Mouse (Mus musculus): Measurements from ENCODE around the gene Pakap. TPM values are rescaled to one million over a fixed set of nuclear protein-coding genes. Genes with fewer than 3 reads are reported as not detected.

The Pakap gene
- polyA plus RNA-seq, 1 experiment = 6.3 TPM

GRCm38 (mm10) chr4:57821556-57822356 lies 253.8 kb downstream of the Pakap start:
- H3K27ac ChIP-seq (ENCODE audit: insufficient read depth, low read length) = no peak overlapping the region
- peak overlapping the region; percentile 3 for H3K4me3 ChIP-seq (replicated peaks; ENCODE audit: insufficient read depth, low read depth, low read length)
- DNase-seq = no peak
- H3K27me3 ChIP-seq (ENCODE audit: control insufficient read depth, insufficient read depth, low read length) = no peaks in the 10 kb centered on the region
- TF ChIP-seq POLR2A (IDR thresholded peaks at IDR 0.05; ENCODE audit: borderline replicate concordance, insufficient read depth, low read length) (no peak), CTCF (IDR thresholded peaks at IDR 0.05; ENCODE audit: borderline replicate concordance, insufficient read depth, low read depth, low read length) (no peak)
- H3K4me1 ChIP-seq (ENCODE audit: control insufficient read depth, insufficient read depth, low read length) = no peaks in the 10 kb centered on the region
- WGBS = 8% methylated on average over 11 of the region's 11 CpGs

GRCm38 (mm10) chr4:57822641-57823040 lies 254.7 kb downstream of the Pakap start:
- no peaks in the 10 kb centered on the region for H3K27me3 ChIP-seq (ENCODE audit: control insufficient read depth, insufficient read depth, low read length)
- no peak overlapping the region for H3K4me3 ChIP-seq (replicated peaks; ENCODE audit: insufficient read depth, low read depth, low read length)
- TF ChIP-seq POLR2A (IDR thresholded peaks at IDR 0.05; ENCODE audit: borderline replicate concordance, insufficient read depth, low read length) (no peak), CTCF (IDR thresholded peaks at IDR 0.05; ENCODE audit: borderline replicate concordance, insufficient read depth, low read depth, low read length) (no peak)
- no peak overlapping the region for H3K27ac ChIP-seq (ENCODE audit: insufficient read depth, low read length)
- H3K4me1 ChIP-seq (ENCODE audit: control insufficient read depth, insufficient read depth, low read length) = no peaks in the 10 kb centered on the region
- 71% methylated on average over 5 of the region's 5 CpGs for WGBS
- no peak for DNase-seq

GRCm38 (mm10) chr4:57824626-57825240 lies 256.8 kb downstream of the Pakap start:
- Histone ChIP-seq H3K27ac (ENCODE audit: insufficient read depth, low read length) (no peak overlapping the region), H3K4me1 (ENCODE audit: control insufficient read depth, insufficient read depth, low read length) (no peaks in the 10 kb centered on the region), H3K4me3 (replicated peaks; ENCODE audit: insufficient read depth, low read depth, low read length) (no peak overlapping the region), H3K27me3 (ENCODE audit: control insufficient read depth, insufficient read depth, low read length) (no peaks in the 10 kb centered on the region)
- 30% methylated on average over 8 of the region's 8 CpGs for WGBS
- no peak for TF ChIP-seq CTCF (IDR thresholded peaks at IDR 0.05; ENCODE audit: borderline replicate concordance, insufficient read depth, low read depth, low read length)
- no peak for TF ChIP-seq POLR2A (IDR thresholded peaks at IDR 0.05; ENCODE audit: borderline replicate concordance, insufficient read depth, low read length)
- DNase-seq = no peak

- H3K27me3 ChIP-seq (ENCODE audit: control insufficient read depth, insufficient read depth, low read length) = no peaks in the 10 kb centered on the region
- WGBS = 80% methylated on average over 7 of the region's 7 CpGs
- no peak overlapping the region for H3K27ac ChIP-seq (ENCODE audit: insufficient read depth, low read length)
- no peak for DNase-seq
- TF ChIP-seq POLR2A (IDR thresholded peaks at IDR 0.05; ENCODE audit: borderline replicate concordance, insufficient read depth, low read length) (no peak), CTCF (IDR thresholded peaks at IDR 0.05; ENCODE audit: borderline replicate concordance, insufficient read depth, low read depth, low read length) (no peak)
- H3K4me3 ChIP-seq (replicated peaks; ENCODE audit: insufficient read depth, low read depth, low read length) = no peak overlapping the region
- no peaks in the 10 kb centered on the region for H3K4me1 ChIP-seq (ENCODE audit: control insufficient read depth, insufficient read depth, low read length)
These were observed 258.3 kb downstream of the Pakap start for GRCm38 (mm10) chr4:57826272-57826671.

GRCm38 (mm10) chr4:57829131-57829530 lies 261.2 kb downstream of the Pakap start:
- Histone ChIP-seq H3K27ac (ENCODE audit: insufficient read depth, low read length) (no peak overlapping the region), H3K27me3 (ENCODE audit: control insufficient read depth, insufficient read depth, low read length) (no peaks in the 10 kb centered on the region), H3K4me1 (ENCODE audit: control insufficient read depth, insufficient read depth, low read length) (no peaks in the 10 kb centered on the region), H3K4me3 (replicated peaks; ENCODE audit: insufficient read depth, low read depth, low read length) (no peak overlapping the region)
- DNase-seq = no peak
- no peak for TF ChIP-seq POLR2A (IDR thresholded peaks at IDR 0.05; ENCODE audit: borderline replicate concordance, insufficient read depth, low read length)
- TF ChIP-seq CTCF (IDR thresholded peaks at IDR 0.05; ENCODE audit: borderline replicate concordance, insufficient read depth, low read depth, low read length) = no peak
- WGBS = 83% methylated on average over 9 of the region's 9 CpGs

GRCm38 (mm10) chr4:57829740-57830139 lies 261.8 kb downstream of the Pakap start:
- Histone ChIP-seq H3K4me1 (ENCODE audit: control insufficient read depth, insufficient read depth, low read length) (no peaks in the 10 kb centered on the region), H3K27ac (ENCODE audit: insufficient read depth, low read length) (no peak overlapping the region), H3K27me3 (ENCODE audit: control insufficient read depth, insufficient read depth, low read length) (no peaks in the 10 kb centered on the region), H3K4me3 (replicated peaks; ENCODE audit: insufficient read depth, low read depth, low read length) (no peak overlapping the region)
- no peak for TF ChIP-seq POLR2A (IDR thresholded peaks at IDR 0.05; ENCODE audit: borderline replicate concordance, insufficient read depth, low read length)
- no peak for DNase-seq
- 90% methylated on average over 3 of the region's 3 CpGs for WGBS

GRCm38 (mm10) chr4:57832318-57832717 lies 264.3 kb downstream of the Pakap start:
- TF ChIP-seq POLR2A (IDR thresholded peaks at IDR 0.05; ENCODE audit: borderline replicate concordance, insufficient read depth, low read length) = no peak
- no peak for TF ChIP-seq CTCF (IDR thresholded peaks at IDR 0.05; ENCODE audit: borderline replicate concordance, insufficient read depth, low read depth, low read length)
- no peak overlapping the region for H3K4me3 ChIP-seq (replicated peaks; ENCODE audit: insufficient read depth, low read depth, low read length)
- no peak for DNase-seq
- H3K27me3 ChIP-seq (ENCODE audit: control insufficient read depth, insufficient read depth, low read length) = no peaks in the 10 kb centered on the region
- WGBS = 74% methylated on average over 7 of the region's 7 CpGs
- H3K4me1 ChIP-seq (ENCODE audit: control insufficient read depth, insufficient read depth, low read length) = no peaks in the 10 kb centered on the region
- H3K27ac ChIP-seq (ENCODE audit: insufficient read depth, low read length) = no peak overlapping the region

GRCm38 (mm10) chr4:57833060-57833459 lies 265.1 kb downstream of the Pakap start:
- no peaks in the 10 kb centered on the region for H3K27me3 ChIP-seq (ENCODE audit: control insufficient read depth, insufficient read depth, low read length)
- no peak for TF ChIP-seq POLR2A (IDR thresholded peaks at IDR 0.05; ENCODE audit: borderline replicate concordance, insufficient read depth, low read length)
- no peak for TF ChIP-seq CTCF (IDR thresholded peaks at IDR 0.05; ENCODE audit: borderline replicate concordance, insufficient read depth, low read depth, low read length)
- no peak overlapping the region for H3K27ac ChIP-seq (ENCODE audit: insufficient read depth, low read length)
- no peak for DNase-seq
- 74% methylated on average over 4 of the region's 4 CpGs for WGBS
- no peaks in the 10 kb centered on the region for H3K4me1 ChIP-seq (ENCODE audit: control insufficient read depth, insufficient read depth, low read length)
- H3K4me3 ChIP-seq (replicated peaks; ENCODE audit: insufficient read depth, low read depth, low read length) = no peak overlapping the region

Measured in cerebellum, adult 2 months (tissue).